Mouse (Mus musculus) effector memory CD4-positive, alpha-beta T cell, adult 5 months (primary cell): ENCODE results near the gene Zfp639. TPM values are rescaled to one million over a fixed set of nuclear protein-coding genes. Genes with fewer than 3 reads are reported as not detected.

Experiments used
- polyA plus RNA-seq: library from polyadenylated mRNA; unstranded; fragments of 100-300 nt; shearing (Covaris generic); gene quantifications from one replicate; pipeline ENCODE4 v1.2.1, GENCODE M21; 2017

Zfp639 gene
- 63.7 TPM for polyA plus RNA-seq

GRCm38 (mm10) chr3:32509496-32510374 is at the start of gene Zfp639:
Zfp639 (plus strand) TSS chr3:32510259.

GRCm38 (mm10) chr3:32492097-32493090 is 17.7 kb upstream of the Zfp639 start, which contains the start of gene Kcnmb3:
Kcnmb3 (minus strand) TSS chr3:32492231.

GRCm38 (mm10) chr3:32529303-32529898 is 19.3 kb downstream of the Zfp639 start, which contains the start of gene Mfn1:
Mfn1 (plus strand) TSS chr3:32529465.

Other genes with a start within 250 kb of the Zfp639 start
- 3.1 TPM for gene Zmat3, start 144.2 kb upstream of the Zfp639 start, polyA plus RNA-seq
- gene Pik3ca, start 112.6 kb upstream of the Zfp639 start, polyA plus RNA-seq: 31.4 TPM
- 0.21 TPM for gene Kcnmb3, start 18.0 kb upstream of the Zfp639 start, polyA plus RNA-seq
- gene Mfn1, start 19.2 kb downstream of the Zfp639 start, polyA plus RNA-seq: 21.9 TPM
- gene Gnb4, start 106.3 kb downstream of the Zfp639 start, polyA plus RNA-seq: 2.7 TPM
- gene Actl6a, start 196.0 kb downstream of the Zfp639 start, polyA plus RNA-seq: 82.6 TPM
- 126 TPM for gene Ndufb5, start 226.7 kb downstream of the Zfp639 start, polyA plus RNA-seq
- 14.4 TPM for gene Mrpl47, start 227.3 kb downstream of the Zfp639 start, polyA plus RNA-seq